Mouse (Mus musculus) heart, embryonic 11.5 days (tissue): ENCODE measurements around the gene Sox3. TPM values are rescaled to one million over a fixed set of nuclear protein-coding genes. Genes with fewer than 3 reads are reported as not detected.

ENCODE experiments used
- ATAC-seq: fragments of 200-750 bp; cut with Nextera tagmentation; replicated peaks from 2 replicates; pipeline ENCODE4 v1.8.0; 2017; ENCODE audit warnings: moderate library complexity; ENCODE audit not compliant: insufficient number of reproducible peaks, low FRiP score, low TSS enrichment
- H3K27ac ChIP-seq: fragments of 300-500 bp; sonication (generic); 2 replicates; pipeline ENCODE4 v1.5.1; 2014; ENCODE audit warnings: mild to moderate bottlenecking, low read depth, low read length
- H3K27me3 ChIP-seq: fragments of 300-500 bp; sonication (generic); 2 replicates; pipeline ENCODE4 v1.6.1; 2014; ENCODE audit warnings: mild to moderate bottlenecking, low read length, mixed read lengths; ENCODE audit not compliant: control insufficient read depth, insufficient read depth
- H3K36me3 ChIP-seq: fragments of 300-500 bp; sonication (generic); 2 replicates; pipeline ENCODE4 v1.6.1; 2014; ENCODE audit warnings: mild to moderate bottlenecking, low read length, moderate library complexity, mixed read lengths; ENCODE audit not compliant: control insufficient read depth, insufficient read depth
- H3K4me1 ChIP-seq: fragments of 300-500 bp; sonication (generic); 2 replicates; pipeline ENCODE4 v1.6.1; 2014; ENCODE audit warnings: low read length; ENCODE audit not compliant: control insufficient read depth, insufficient read depth
- H3K4me2 ChIP-seq: fragments of 300-500 bp; sonication (generic); 2 replicates; pipeline ENCODE4 v1.6.1; 2014; ENCODE audit warnings: mild to moderate bottlenecking, moderate library complexity
- H3K4me3 ChIP-seq: fragments of 300-500 bp; sonication (generic); 2 replicates; pipeline ENCODE4 v1.5.1; 2014; ENCODE audit warnings: low read depth, low read length
- H3K9ac ChIP-seq: fragments of 300-500 bp; sonication (generic); 2 replicates; pipeline ENCODE4 v1.6.1; 2014; ENCODE audit warnings: mild to moderate bottlenecking, low read depth, low read length, moderate library complexity
- H3K9me3 ChIP-seq: fragments of 300-500 bp; sonication (generic); replicated peaks from 2 replicates; pipeline ENCODE4 v1.6.1; 2016; ENCODE audit warnings: low read length; ENCODE audit not compliant: control insufficient read depth
- WGBS: fragments of 180-500 bp; shearing (Covaris S2); extraction: QIAGEN DNeasy Blood & Tissue Kit; methylation state at CpG from one replicate; pipeline ENCODE4 v1.1.7; 2014; ENCODE audit not compliant: insufficient replicate concordance; 5-methylcytosine and 5-hydroxymethylcytosine counted together
- polyA plus RNA-seq: library from polyadenylated mRNA; unstranded; fragments of >200 nt; fragmentation: Nextera tagmentation; extraction: Ambion mirVana; gene quantifications from 2 replicates; pipeline ENCODE4 v1.2.1, GENCODE M21; 2014

Sox3 gene
- polyA plus RNA-seq = 0.92 and 0.96 TPM in 2 replicates

DNA sequence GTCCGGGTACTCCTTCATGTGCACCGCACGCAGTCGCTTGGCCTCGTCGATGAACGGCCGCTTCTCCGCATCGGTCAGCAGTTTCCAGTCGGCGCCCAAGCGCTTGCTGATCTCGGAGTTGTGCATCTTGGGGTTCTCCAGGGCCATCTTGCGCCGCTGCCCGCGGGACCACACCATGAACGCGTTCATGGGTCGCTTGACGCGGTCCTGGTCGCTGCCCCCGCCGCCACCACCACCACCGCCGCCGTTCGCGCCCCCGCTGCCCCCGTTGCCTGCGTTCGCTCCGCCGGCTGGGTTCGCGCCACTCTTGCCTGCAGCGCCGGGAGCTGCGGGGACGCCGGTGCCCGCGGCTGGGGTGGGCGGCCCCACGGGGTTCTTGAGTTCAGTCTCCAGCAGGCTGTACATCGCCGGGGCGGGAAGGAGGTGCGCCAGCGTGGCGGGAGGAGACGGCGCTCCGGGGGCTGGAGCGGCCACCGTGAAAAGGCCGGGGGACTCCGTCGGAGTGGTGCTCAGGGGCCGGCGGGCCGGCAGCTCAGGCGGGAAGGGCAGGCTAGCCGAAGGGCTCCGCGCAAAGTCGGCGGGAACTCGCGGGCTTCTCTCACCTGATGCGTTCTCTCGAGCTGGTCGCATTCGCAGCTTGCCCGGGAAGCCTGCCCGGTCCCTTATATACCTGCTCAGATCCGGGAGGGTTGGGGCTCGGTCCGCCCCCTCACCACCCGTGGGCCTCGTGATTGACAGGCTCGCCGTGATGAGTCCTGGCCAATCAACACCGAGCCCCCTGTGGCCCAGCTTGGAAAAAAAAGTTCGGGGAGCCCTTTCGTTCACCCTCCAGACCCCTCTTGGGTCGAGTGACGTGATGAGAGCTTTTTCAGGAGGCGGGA is at the start of gene Sox3:
TSS of gene Sox3 (minus strand) at position 630 of the 881 bp plus-strand sequence.
- Histone ChIP-seq H3K4me1 (no peaks in the 10 kb centered on the region), H3K4me3 (peak within 1 kb of the TSS; percentile 47), H3K4me2 (peak within 1 kb of the TSS; percentile 71), H3K36me3 (no peaks in the 10 kb centered on the region), H3K9me3 (no peaks in the 10 kb centered on the region), H3K27me3 (peaks cover 80% of the 10 kb centered on the region), H3K27ac (no peak within 1 kb of the TSS), H3K9ac (peak within 1 kb of the TSS; percentile 39; the same call in 1 of the 2 replicates)
- WGBS = 15% methylated on average over 85 of the region's 92 CpGs
- no peak for ATAC-seq

DNA sequence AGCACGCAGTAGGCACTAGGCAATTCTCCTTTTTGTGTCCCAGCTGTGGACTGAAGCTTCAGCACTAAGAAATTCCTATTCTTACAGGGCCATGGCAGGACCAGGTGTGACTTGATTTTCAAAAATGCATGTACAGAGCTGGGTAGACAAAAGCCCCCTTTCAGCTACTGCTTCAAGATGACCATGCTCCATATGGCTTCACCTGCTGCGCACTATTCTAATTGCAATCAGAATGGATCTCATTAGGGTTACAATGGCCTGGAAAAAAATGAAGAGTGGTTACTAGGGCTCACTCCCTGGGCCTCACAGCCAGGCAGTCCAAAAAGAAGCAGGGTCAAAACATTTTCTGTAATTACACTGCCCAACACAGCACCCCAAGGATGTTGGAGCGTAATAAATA is 47.0 kb upstream of the Sox3 start:
- no peaks in the 10 kb centered on the region for H3K9me3 ChIP-seq
- 86% methylated on average over 3 of the region's 3 CpGs for WGBS
- ATAC-seq = no peak
- no peak overlapping the region for H3K4me2 ChIP-seq
- no peak overlapping the region for H3K27ac ChIP-seq
- no peak overlapping the region for H3K9ac ChIP-seq
- no peaks in the 10 kb centered on the region for H3K4me1 ChIP-seq
- no peaks in the 10 kb centered on the region for H3K27me3 ChIP-seq
- H3K4me3 ChIP-seq = no peak overlapping the region
- H3K36me3 ChIP-seq = no peaks in the 10 kb centered on the region

DNA sequence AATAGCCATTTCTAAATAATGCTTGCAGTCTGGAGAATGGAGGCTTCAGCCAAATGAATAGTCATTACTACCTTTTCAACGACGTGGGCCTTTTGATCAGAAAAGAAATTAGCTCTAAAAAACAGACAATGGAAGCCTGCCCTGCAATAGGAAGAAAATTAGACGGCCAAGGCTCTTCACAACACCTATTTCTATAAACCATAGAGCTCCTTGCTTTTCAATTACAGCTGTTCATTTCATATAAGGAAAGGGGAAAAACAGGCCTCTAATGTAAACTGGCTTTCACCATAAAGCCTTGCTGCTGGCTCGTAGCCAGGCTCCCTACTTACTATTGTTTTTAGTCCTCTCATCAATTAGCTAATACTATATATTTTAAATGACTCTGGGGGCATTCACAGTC is 6.3 kb upstream of the Sox3 start:
- WGBS = 42% methylated on average over 4 of the region's 4 CpGs
- H3K4me2 ChIP-seq = no peak overlapping the region
- H3K9me3 ChIP-seq = no peaks in the 10 kb centered on the region
- no peak overlapping the region for H3K4me3 ChIP-seq
- no peak for ATAC-seq
- H3K9ac ChIP-seq = no peak overlapping the region
- H3K27me3 ChIP-seq = peaks cover 30% of the 10 kb centered on the region
- no peak overlapping the region for H3K27ac ChIP-seq
- H3K4me1 ChIP-seq = no peaks in the 10 kb centered on the region
- no peaks in the 10 kb centered on the region for H3K36me3 ChIP-seq

DNA sequence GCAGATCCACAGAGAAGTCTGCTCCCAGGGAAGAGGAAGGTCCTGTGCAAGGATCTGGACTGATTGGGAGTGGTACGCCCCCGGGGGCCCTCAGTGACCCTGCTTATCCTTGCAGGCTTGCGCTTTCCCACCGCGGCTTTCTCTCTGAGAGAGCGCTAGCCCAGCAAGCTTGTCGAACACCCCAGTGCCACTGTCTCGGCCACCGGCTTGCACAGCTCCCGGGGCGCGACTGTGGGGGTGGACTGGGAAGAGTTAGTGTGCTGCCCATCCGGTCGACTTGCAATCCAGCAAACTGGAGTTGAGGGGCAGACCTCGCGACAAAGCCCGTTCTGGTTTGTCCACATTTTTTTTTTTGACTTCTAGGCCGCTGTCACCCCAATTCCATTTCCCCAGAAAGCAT is 5.4 kb upstream of the Sox3 start:
- no peaks in the 10 kb centered on the region for H3K9me3 ChIP-seq
- no peaks in the 10 kb centered on the region for H3K4me1 ChIP-seq
- ATAC-seq = no peak
- H3K4me2 ChIP-seq = peak overlapping the region; percentile 45
- no peaks in the 10 kb centered on the region for H3K36me3 ChIP-seq
- H3K4me3 ChIP-seq = no peak overlapping the region
- no peak overlapping the region for H3K27ac ChIP-seq
- 12% methylated on average over 18 of the region's 18 CpGs for WGBS
- H3K27me3 ChIP-seq = peaks cover 38% of the 10 kb centered on the region
- no peak overlapping the region for H3K9ac ChIP-seq

DNA sequence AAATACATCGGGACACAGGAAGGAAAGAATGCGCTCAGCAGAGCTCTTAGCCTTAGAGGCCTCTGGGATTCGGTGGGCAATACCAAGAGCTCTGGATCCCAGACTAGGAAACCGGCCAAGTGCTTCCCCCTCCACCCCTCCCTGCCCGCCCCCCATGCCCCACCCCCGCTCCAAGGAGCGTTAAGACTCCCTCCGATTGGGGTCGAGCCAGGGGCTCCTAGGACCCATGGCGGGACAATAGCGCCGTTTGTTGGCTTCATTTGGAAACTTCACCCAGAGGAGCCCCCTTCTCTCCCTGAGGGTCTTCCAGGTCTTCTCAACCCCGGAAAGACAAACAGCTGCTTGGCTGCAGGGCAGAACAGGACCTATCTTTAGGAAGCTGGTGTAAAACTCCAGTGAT is 3.1 kb upstream of the Sox3 start:
- no peaks in the 10 kb centered on the region for H3K36me3 ChIP-seq
- H3K4me2 ChIP-seq = peak overlapping the region; percentile 32
- H3K27me3 ChIP-seq = peaks cover 62% of the 10 kb centered on the region
- H3K9ac ChIP-seq = no peak overlapping the region
- no peak overlapping the region for H3K4me3 ChIP-seq
- 14% methylated on average over 12 of the region's 13 CpGs for WGBS
- no peak for ATAC-seq
- no peaks in the 10 kb centered on the region for H3K9me3 ChIP-seq
- H3K27ac ChIP-seq = no peak overlapping the region
- H3K4me1 ChIP-seq = no peaks in the 10 kb centered on the region

DNA sequence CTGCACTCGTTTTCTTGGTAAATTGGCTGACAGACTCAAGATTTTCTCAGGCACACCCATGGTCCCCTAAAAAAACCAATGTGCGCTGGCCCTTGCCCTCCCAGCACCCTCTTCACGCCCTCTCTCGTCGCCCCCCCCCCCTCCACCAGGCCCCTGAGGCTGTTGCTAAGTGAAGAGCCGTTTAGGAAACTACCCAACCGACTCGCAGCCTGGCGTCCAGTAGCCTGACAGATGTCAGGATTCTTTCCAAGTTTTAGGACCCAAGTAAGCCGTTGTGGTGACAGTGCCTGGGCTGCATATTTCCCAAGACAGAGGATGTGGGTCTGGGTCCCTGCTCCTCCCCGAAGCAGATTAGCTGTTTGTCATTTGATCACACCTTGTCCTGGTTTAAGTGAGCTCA is 2.2 kb upstream of the Sox3 start:
- H3K9ac ChIP-seq = no peak overlapping the region
- H3K36me3 ChIP-seq = no peaks in the 10 kb centered on the region
- peaks cover 69% of the 10 kb centered on the region for H3K27me3 ChIP-seq
- H3K4me3 ChIP-seq = no peak overlapping the region
- no peaks in the 10 kb centered on the region for H3K9me3 ChIP-seq
- H3K4me2 ChIP-seq = peak overlapping the region; percentile 32
- ATAC-seq = no peak
- H3K27ac ChIP-seq = no peak overlapping the region
- WGBS = 13% methylated on average over 11 of the region's 11 CpGs
- H3K4me1 ChIP-seq = no peaks in the 10 kb centered on the region

DNA sequence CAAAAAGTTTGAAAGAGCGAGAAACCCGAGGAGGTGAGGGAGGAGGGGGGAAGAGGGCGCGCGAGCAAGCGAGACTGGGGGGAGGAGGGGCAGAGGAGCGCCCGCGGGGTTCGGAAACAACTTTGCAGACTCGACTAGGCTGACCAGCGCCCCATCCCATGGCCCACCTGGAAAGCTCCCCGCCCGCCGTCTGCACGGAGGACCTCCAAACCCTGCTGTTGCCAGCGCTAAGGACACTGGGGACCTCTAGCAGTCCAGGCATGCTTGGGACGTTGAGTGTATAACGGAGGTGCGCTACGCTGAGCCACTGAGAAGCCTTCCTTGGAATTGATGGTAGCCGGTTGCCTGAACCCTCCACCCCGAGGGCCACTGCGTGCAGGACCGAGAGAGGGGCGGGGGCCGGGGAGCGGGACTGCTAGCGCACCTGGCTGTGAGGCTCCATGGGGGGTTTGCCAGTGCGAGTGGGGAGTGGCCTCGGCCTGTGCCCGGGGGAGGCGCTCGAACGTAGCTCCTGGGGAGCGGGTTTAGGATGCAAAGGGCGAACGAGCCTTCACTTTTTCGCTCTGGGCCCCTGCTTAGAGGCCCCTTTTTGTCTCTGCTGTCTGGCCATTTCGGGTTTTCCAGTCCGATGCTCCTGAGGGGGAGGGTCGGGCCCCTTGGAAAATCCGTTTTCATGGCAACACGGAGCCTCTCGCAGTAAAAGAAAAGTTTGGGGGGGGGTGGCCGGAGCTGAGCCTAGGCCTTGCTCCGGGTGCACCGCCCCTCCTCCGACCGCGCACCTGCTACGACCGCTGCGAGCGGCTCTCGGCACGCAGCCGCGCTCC is 702 bp upstream of the Sox3 start:
- peak overlapping the region; percentile 47 for H3K4me3 ChIP-seq
- H3K27me3 ChIP-seq = peaks cover 74% of the 10 kb centered on the region
- 21% methylated on average over 50 of the region's 59 CpGs for WGBS
- H3K4me2 ChIP-seq = peak overlapping the region; percentile 71
- ATAC-seq = no peak
- no peak overlapping the region for H3K27ac ChIP-seq
- no peaks in the 10 kb centered on the region for H3K9me3 ChIP-seq
- H3K9ac ChIP-seq = no peak overlapping the region
- H3K4me1 ChIP-seq = no peaks in the 10 kb centered on the region
- H3K36me3 ChIP-seq = no peaks in the 10 kb centered on the region

DNA sequence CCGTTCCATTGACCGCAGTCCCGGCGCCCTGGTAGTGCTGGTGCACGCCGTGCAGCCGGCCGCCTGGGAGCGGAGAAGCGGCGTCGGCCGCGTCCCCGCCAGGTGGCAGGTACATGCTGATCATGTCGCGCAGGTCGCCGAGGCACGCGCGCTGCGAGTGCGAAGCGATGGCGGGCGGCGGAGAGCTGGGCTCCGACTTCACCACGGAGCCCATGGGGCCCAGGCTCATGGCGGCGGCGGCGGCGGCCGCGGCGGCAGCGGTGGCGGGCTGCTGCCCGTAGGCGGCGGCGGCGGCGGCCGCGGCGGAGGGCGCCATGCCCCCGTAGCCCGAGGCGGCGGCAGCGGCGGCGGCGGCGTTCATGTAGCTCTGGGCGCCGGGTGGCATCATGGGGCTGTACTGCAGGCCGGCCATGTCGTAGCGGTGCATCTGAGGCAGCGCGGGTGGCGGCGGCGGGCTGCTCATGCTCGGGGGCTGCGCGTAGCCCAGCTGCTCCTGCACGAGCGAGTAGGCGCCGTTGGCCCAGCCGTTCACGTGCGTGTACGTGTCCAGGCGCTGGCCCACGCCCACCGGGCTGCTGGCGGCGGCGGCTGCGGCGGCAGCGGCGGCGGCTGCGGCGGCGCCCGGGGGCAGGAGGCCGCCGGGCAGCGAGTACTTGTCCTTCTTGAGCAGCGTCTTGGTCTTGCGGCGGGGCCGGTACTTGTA is 981 bp downstream of the Sox3 start:
- H3K4me3 ChIP-seq = peak overlapping the region; percentile 47
- no peak overlapping the region for H3K27ac ChIP-seq
- H3K27me3 ChIP-seq = peaks cover 81% of the 10 kb centered on the region
- H3K36me3 ChIP-seq = no peaks in the 10 kb centered on the region
- no peaks in the 10 kb centered on the region for H3K9me3 ChIP-seq
- H3K4me1 ChIP-seq = no peaks in the 10 kb centered on the region
- peak overlapping the region; percentile 39; the same call in 1 of the 2 replicates for H3K9ac ChIP-seq
- WGBS = 14% methylated on average over 53 of the region's 102 CpGs
- peak overlapping the region; percentile 71 for H3K4me2 ChIP-seq
- ATAC-seq = 0 out of 2 replicates have a peak, but pooled peaks have one; percentile 26
